Mouse (Mus musculus) activated CD4-positive, CD25-positive, alpha-beta regulatory T cell, adult 4 months (primary cell): ENCODE data around the gene Egfl8. TPM values are rescaled to one million over a fixed set of nuclear protein-coding genes. Genes with fewer than 3 reads are reported as not detected.

Experiments
- ATAC-seq: one replicate; pipeline ENCODE4 v1.8.0; 2017
- polyA plus RNA-seq, 2 experiments: library from polyadenylated mRNA; unstranded; fragments of 100-300 nt; shearing (Covaris generic); gene quantifications; one replicate each; pipeline ENCODE4 v1.2.1; 2017

The Egfl8 gene
- polyA plus RNA-seq, 2 experiments from 2014 or later, result 1.3 to 1.9 TPM

DNA sequence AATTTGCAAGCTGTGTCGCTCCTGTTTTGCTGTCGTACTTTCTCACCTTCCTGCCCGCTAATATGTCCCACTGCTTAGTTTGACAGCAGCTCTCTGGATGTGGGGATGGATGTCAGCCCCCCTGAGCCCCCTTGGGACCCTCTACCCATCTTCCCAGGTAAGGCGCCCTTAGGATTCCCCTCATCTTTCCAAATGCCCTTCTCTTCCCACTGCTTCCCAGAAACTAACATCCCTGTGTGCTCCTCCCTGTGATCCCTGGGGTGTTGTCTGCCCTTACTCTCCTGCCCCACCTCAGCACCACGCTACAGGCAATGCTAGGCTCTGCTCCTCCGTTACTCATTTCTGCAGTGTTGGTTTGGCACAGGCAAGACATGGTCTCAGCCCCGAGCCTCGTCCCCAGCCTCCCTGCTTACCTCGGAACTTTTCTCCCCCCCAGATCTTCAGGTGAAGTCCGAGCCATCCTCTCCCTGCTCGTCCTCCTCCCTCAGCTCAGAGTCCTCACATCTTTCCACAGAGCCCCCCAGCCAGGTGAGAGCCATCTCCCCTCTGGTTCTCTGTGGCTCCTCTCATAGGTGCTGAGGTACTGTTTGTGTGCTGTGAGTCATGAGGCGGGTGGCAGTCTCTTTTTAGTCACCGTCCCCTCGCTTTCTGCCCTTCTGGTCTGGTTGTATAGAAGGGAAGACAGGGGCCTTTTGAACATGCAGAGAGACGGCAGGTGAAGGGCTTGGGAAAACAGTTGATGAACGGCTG is 32.5 kb upstream of the Egfl8 start:
- ATAC-seq, result no peak

DNA sequence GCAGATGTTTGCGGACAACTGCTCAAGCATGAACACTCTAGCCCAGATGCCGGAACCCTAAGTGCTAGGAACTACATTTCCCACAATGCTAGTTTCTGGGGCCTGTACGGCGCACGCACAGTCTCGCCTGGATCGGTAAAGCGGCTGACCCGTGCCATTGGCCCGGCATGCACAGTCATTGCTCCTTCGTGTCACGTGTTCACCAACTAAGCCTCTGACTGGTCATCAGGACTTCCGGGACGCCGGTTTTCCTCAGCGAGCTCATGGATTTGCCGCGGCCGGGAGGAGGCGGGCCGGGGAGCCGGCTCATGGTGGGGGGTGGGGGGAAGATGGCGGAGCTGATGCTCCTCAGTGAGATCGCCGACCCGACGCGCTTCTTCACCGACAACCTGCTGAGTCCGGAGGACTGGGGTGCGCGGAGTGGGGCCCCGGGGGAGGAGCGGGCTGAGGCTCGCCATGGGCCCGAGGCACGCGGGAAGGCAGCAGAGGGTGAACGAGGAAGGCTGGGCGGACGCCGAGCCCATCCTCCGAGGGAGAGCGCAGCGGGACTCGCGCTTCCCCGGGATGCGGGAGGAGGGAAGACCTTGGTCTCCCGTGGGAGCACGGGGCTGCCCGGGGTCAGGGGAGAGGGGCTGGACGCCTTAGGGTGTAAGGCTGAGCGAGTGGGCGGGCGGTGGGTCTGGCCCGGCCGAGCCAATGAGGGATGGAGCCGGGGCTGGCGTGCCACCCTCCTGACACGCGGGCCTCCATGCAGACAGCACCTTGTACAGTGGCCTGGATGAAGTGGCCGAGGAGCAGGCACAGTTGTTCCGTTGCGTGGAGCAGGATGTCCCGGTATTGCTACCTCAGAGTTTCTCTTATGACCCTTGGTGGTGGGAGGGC is 31.4 kb upstream of the Egfl8 start, which contains the start of gene Atf6b:
Gene Atf6b (plus strand): TSS at position 241 of the 882 bp plus-strand sequence.
- ATAC-seq, result peak; percentile 98

DNA sequence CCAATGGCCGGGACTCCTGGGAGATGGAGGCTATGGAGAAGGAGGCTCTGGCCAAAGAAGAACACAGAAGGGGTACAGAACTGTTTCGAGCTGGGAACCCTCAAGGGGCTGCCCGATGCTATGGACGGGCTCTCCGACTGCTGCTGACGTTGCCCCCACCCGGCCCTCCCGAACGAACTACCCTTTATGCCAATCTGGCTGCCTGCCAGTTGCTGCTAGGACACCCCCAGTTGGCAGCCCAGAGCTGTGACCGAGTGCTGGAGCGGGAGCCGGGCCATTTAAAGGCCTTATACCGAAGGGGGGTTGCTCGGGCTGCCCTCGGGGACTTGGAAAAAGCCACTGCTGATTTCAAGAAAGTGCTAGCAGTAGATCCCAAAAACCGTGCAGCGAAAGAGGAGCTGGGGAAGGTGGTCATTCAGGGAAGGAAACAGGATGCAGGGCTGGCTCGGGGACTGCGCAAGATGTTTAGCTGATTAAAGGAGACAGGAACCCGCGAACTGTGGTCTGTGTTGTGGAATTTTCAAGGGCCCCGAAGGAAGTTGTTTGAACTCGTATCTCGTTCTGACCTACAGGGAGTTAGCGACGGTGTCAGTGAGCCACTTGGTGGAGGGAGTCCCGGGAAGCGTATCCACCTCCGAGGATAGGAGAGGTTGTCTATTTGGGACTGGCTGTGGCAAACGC is 30.2 kb upstream of the Egfl8 start:
- ATAC-seq, result no peak

DNA sequence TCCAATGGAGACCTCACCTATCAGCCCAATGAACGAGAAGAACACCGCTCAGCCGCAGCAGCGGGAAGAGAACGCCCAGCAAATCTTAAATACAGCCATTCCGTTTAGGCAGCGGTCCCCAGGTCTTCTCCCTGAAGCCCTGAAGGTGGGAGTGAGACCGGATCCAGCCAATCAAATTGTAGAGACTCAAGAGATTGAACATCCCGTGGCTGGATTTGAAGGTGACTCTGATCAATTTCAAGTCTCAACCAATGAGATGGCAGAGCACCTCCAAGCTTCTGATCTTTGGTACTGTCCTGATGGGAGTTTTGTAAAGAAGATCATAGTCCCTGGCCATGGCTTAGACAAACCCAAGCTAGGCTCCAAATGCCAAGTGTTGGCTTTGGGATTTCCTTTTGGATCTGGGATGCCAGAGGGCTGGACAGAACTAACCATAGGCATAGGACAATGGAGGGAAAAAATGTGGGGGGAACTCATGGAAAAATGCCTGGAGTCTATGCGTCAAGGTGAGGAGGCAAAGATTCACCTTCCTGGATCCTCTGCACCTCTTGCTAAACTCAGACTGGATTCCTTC is 29.6 kb upstream of the Egfl8 start:
- no peak for ATAC-seq

DNA sequence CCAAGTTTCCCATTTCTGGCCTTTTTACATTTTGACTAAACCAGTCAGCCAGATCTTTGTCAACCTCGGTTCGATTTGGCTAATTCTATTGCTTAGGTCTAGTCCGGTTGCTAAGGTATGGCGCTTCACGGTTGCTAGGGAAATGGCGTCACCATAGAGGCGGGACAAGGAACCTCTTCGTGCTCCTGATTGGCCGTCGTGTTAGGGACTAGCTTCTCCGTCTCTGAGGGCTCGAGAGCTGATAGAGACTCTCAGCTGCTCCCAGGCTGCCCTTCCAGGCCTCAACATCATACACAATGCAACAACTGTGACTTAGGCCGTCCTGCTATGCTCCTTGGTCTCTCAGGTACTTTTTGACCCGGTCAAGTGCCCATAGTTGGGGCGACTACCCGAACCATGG is 28.8 kb upstream of the Egfl8 start, which contains the start of gene Fkbpl:
Gene Fkbpl (plus strand): TSS at position 157 of the 400 bp plus-strand sequence.
- ATAC-seq, result peak; percentile 73

DNA sequence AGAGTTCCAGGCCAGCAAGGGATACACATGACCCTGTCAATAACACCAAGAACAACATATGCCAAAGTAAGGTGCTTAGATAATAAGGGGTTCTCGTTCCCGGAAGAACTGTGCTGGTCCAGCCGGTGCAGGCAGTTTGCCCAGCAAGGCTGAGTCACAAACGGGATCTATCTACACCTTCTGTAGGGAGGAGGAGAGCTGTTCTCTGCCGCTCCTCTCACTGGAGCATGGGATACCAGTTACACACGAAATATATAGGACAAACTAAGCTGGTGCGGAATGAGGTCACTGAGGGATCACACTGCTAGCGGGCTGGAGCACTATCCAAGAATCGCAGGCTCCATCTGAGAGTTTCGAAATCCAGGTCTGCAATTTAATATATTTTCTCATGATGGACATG is 28.2 kb upstream of the Egfl8 start:
- ATAC-seq, result no peak

DNA sequence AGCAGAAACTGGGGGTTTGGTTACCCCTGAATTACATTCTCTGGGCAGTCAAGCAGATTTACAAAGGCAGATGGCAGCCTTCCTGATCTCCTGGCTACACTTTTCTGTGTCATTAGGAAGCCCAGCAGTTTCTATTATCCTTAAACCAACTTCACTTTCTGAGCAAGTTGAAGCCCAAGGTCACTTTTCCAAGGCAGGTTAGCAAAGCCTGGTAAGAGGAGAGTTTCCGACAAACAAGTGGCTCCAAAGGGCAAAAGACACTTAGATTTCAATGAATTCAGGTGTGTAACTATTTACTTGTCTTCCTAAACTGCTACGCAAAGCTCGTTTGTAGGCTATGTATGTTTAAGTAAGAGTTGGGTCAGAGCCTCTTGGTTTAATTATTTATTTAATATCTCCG is 27.6 kb upstream of the Egfl8 start:
- no peak for ATAC-seq

DNA sequence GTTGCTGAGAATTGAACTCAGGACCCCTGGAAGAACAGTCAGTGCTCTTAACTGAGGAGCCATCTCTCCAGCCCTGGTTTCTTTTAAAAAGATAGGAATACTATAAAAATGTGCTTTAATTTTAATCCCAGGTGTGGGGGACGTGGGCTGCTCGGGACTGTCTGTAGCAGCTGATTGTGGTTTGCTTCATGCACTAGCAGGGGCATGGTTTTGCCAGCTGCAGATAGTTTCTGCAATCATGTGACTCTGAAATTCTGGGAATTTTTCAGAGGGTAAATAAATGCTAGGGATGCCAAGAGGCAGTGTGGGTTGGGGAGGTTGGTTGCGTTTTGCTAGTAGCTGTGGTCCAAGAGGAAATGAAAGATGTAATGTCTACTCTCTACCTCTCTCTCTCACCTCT is 26.2 kb upstream of the Egfl8 start:
- ATAC-seq, result no peak

DNA sequence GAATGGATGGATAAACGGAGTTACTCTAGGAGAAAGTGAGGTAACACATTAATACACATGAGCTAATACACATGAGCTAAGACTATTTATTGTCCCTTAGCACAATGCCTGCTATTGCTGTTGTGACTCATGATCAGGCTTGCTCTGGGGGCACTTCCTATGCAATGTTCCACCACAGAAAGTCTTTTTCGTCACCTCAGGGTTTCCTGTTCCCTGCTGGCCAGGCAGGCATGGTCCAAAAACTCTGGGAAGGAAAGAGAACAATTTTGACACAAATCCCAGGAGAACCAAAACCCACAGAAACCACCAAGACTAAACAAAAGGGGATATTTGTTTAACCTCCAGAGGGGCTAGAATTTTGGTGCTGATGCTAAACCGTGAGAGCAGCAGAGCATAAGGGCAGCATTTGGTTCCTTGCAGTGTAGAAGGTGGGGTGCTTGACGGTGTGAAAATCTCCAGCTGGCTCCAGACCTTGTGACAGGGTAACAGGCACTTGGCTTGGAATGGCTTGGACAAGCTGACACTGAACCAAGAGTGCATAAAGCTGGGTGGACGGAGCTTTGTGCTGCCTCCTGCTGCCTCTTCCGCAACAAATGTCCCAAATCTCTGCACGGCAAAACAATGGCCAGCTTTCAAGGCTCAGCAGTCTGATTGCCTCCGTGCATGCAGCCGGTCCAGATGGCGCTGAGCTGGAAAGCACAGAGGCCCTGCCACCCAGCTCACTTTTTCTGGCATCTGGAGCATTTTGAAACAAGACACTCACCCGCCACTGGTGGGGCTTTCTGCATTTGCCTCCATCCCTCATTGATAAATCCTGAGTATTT is 25.2 kb upstream of the Egfl8 start:
- no peak for ATAC-seq

DNA sequence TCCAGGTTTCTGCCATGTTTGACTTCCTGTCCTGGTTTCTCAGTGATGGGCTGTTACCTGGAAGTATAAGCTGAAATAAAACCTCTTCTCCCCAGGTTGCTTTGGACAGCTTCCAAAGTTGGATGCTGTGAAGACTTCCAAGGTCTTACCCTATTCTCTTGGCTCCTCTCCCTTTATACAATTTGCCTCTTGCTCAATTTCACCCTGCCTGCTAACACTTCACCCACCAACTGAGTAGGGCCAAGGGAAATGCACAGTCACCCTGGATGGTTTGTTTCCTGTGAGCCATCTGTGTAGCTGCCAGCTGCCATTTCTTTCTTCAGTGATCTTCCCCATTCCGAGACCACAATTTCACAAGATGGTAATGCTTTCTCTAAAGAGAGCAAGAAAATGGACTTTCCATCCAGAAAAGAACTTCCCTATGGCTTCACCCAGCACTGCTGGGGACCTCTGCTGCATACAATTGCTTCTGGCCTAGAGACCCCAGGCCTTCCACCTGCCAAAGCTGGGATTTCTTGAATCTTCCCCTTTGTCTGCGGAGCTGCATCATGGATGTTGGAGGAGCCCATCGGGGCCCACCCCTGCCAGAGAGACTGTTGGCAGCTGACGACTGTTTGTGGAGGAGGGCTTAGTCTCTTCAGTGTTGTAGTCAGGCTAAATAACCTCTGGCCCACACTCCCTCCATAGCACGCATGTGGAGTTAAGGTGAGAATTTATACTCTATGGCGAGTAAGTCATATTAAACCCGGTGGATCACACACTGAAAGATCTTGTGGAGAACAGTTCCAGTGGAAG is 23.9 kb upstream of the Egfl8 start:
- ATAC-seq, result no peak

DNA sequence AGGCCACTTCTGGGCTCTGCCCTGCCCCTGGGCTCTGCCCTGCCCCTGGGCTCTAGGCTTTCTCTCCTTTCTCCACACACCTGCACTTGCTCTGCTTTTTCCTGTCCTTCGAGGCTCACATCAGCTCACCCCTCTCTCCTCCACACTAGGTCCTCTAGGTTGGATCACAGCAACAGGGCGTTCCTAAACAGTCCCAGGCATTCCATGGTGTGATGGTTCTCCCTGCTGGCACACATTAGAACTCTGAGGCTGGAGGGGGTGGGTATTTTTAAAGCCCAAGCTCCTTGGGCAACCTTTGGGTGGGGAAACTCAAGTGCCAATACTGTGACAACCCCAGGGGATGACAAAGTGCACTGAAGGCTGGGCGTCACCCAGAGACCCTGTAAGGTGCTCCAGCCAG is 21.7 kb upstream of the Egfl8 start:
- ATAC-seq, result no peak

DNA sequence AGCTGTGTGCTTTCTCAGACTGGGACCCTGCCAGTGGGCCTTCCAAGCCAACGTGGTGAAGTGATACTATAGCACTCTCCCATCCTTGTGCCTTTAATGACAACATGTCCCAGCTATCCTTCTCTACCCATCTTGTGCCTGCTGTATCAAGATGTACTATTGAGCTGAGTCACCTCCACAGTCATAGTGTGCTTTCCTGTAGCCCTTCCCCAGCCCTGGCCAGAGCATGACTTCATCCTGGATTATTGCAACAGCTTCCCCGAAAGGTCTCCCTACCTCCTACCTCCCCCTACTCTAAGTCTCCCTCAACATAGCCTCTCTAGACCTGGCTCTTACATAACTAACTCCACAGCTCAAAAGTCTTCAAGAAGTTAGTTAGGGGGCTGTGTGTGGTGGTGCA is 19.9 kb upstream of the Egfl8 start:
- no peak for ATAC-seq

DNA sequence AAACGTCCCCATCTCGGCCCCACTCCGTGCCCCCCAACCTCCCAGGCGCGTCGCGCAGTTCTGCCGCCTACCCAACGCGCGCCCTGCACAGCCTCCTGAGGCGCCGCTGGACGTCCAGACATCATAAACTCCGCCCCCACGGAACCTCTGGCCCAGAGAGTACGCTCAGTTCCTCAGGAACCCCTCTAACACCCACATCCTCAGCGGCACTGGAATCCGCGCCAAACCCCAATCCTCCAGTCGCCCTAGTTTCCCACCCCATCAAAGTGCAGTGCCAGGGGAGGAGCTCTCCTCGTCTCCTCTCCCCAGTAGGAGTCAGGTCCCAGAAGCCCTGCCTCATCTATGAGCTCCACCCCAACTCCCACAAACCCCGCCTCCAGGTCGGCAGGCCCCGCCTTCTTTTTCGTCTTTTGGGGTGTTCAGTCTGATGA is 16.5 kb upstream of the Egfl8 start:
- peak; percentile 44 for ATAC-seq

DNA sequence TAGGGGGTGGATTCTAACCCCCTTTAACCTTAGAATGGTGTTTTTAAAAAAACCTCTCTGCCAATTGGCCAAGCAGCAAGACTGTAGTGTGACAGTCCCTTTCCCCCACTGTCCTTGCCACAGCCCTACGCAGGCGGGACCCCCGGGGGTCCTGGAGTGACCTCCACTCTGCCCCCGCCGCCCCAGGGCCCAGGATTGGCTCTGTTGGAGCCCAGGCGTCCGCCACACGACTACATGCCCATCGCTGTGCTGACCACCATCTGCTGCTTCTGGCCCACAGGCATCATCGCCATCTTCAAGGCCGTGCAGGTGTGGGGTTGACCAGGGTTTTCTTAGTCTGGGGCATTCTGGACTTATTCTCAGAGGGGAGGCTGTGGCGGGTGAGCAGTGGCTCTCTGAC is 15.9 kb upstream of the Egfl8 start:
- no peak for ATAC-seq

DNA sequence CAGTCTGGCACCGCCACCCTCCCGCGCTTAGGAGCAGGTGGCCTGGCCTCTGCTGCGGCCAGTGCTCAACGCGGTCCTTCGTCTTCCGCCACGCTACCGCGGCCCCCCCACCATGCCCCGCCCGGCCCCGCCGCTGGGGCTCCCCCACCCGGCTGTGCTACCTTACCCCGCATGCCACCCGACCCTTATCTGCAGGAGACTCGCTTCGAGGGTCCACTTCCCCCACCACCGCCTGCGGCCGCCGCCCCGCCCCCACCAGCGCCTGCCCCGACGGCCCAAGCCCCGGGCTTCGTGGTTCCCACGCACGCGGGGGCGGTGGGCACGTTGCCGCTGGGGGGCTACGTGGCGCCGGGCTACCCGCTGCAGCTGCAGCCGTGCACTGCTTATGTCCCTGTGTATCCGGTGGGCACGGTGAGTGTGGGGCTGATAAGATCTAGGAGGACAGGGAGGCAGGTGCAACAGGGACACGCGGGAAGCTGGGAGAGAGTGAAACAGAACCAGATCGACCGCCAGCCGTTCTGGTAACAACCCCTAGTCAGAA is 15.1 kb upstream of the Egfl8 start:
- ATAC-seq, result no peak

DNA sequence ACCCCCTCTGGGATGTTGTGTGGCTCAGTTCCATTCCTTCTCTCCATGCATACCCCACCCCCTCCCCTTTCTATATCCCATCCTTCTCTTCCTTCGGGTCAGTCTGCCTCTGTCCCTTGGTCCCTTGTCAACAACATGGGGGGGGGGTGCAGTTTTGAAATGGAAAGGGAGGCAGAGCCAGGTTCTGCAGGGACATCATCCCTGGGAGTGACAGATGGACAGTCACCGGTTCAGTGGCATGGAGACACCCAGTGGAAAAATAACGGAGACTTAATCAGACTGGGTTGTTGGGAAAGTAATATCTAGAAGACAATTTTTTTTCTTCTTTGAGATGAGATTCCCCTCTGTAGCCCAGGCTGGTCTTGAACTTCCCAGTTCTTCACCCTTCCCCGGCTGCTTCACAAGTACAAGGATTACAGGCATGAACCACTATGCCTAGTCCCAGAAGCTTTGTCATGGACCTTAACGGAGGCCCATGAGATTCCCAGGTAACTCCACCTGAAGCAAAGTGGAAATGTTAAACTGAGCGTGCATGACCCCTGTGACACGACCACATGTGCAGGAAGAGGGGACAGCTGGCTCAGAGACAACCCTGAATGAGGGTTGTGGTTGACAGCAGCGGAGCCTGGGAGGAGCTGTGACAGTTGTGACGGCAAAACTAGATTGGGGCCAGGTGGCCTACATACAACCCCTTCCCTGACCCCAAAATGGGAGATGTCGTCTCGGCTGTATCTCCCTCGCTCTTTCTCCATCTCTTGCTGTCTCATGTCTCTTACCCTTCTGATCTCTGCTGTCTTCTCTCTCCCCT is 14.2 kb upstream of the Egfl8 start:
- peak; percentile 45 for ATAC-seq

DNA sequence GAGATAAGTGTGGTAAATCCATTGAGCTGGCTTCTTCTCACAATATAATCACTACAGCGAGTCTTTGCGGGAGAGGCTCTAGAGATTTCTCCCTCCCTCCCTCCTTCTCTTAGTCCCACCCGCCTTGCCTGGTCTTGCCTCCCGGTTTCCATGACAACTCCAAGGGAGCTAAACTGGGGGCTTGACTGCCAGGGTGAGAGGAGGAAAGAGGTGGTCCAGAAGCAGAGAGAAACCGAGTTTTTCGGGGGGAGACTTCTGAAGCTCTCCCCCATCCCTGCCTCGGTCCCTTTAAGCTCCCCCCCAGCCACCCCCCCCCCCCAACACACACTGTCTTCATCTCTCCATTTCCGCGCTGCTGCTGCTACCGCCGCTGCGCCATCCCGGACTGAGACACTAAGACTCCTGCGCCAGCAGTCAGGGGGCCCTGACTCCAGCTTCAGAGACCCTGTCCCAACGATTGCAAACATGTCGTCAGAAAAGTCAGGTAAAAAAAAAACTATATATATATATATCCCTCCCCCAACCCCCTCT is 13.5 kb upstream of the Egfl8 start, which contains the start of gene Prrt1:
Gene Prrt1 (plus strand): TSS at position 313 of the 531 bp plus-strand sequence.
- ATAC-seq, result no peak

DNA sequence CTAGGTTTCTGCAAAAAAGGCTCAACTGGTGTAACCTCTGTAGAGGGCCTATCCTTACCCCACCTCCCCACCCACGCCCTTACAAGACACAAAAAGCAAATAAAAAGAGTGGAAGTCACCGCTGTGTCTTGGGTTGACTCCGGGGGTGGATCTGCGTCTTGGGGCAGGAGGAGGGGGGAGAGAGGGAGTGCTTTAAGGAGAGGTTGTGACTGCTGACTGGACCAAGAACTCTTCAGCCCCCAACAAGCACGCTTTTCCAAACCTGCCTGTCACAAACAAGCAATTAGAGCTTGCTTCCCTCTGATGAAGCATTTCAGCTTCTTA is 12.8 kb upstream of the Egfl8 start:
- no peak for ATAC-seq

DNA sequence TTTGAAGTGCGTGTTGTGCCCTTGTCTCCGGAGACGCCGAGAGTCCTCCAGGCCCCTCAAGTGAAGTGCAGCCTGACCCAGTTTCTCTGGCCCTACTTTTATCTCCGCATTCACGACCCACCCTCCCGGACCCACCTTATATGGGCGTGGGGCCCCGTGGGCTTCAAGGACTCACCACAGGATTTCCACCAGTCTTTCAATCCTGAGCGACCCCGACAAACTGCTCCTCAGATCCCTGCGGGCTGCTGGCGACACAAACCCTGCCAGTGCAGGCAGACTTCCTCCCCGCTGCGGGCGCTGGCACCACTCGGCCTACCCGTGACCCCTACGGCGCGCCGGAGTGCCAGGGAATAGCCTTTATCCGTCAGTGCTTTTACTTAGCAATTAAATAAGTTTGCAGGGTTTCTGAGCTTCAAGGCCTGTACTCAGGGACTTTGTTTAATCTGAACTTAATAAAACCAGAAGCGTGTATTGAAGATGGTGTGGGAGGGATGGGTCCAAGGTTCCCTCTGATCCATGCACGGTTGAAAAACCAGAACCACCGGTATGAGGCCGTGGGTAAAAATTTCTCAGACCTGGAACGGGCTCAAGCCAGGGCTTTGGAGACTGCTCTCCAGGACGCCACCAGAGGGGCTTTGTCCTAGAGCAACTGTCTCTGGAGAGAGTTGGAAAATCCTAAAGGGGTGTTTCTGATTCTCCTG is 12.3 kb upstream of the Egfl8 start, which contains the start of gene Ppt2:
Gene Ppt2 (minus strand): TSS at position 568 of the 701 bp plus-strand sequence.
- ATAC-seq, result no peak
